Mouse (Mus musculus) megakaryocyte, embryonic 14.5 days (primary cell): ENCODE measurements at regions not wholly inside any gene's neighbourhood (a gene's known extent, or its start where the extent isn't known, plus 50 kb on each side); places are given as distances from the start of the nearest gene placed in this dataset.

Experiments
- H3K27me3 ChIP-seq: replicated peaks from 2 replicates; pipeline ENCODE3; 2012; ENCODE audit warnings: inconsistent platforms
- H3K36me3 ChIP-seq: replicated peaks from 2 replicates; pipeline ENCODE3; 2012; ENCODE audit warnings: low read length, inconsistent platforms, mixed read lengths
- H3K4me1 ChIP-seq: 2 replicates; pipeline ENCODE4 v1.6.1; 2012; ENCODE audit warnings: inconsistent platforms
- H3K4me3 ChIP-seq: replicated peaks from 2 replicates; pipeline ENCODE3; 2012; ENCODE audit warnings: moderate library complexity, mild to moderate bottlenecking, inconsistent platforms
- H3K9me3 ChIP-seq: 2 replicates; pipeline ENCODE4 v1.6.1; 2012; ENCODE audit warnings: inconsistent platforms
- FLI1 ChIP-seq: IDR thresholded peaks from 2 replicates; pipeline ENCODE4 v1.6.1; 2012; ENCODE audit warnings: low read length, inconsistent platforms, mixed read lengths
- GATA1 ChIP-seq: IDR thresholded peaks from 3 replicates; pipeline ENCODE4 v1.6.1; 2012; ENCODE audit warnings: mixed read lengths, low read length, inconsistent platforms, borderline replicate concordance

GRCm38 (mm10) chr3:115553848-115554515, 160.9 kb downstream of the S1pr1 start:
- Histone ChIP-seq H3K27me3 (no peaks in the 10 kb centered on the region), H3K36me3 (no peaks in the 10 kb centered on the region), H3K4me3 (no peak overlapping the region), H3K4me1 (no peaks in the 10 kb centered on the region), H3K9me3 (no peaks in the 10 kb centered on the region)
- TF ChIP-seq GATA1 (no peak), FLI1 (no peak)

GRCm38 (mm10) chr3:115541789-115542188, 173.1 kb downstream of the S1pr1 start:
- no peak overlapping the region for H3K4me3 ChIP-seq
- H3K4me1 ChIP-seq, result peaks cover 14% of the 10 kb centered on the region
- no peaks in the 10 kb centered on the region for H3K27me3 ChIP-seq
- peaks cover 3% of the 10 kb centered on the region; the same call in 1 of the 2 replicates for H3K9me3 ChIP-seq
- no peaks in the 10 kb centered on the region for H3K36me3 ChIP-seq
- TF ChIP-seq FLI1, result no peak
- TF ChIP-seq GATA1, result no peak

GRCm38 (mm10) chr3:115538355-115538754, 176.5 kb downstream of the S1pr1 start:
- no peak overlapping the region for H3K4me3 ChIP-seq
- H3K27me3 ChIP-seq, result no peaks in the 10 kb centered on the region
- TF ChIP-seq GATA1 (no peak), FLI1 (no peak)
- H3K36me3 ChIP-seq, result no peaks in the 10 kb centered on the region
- H3K4me1 ChIP-seq, result peaks cover 14% of the 10 kb centered on the region
- peaks cover 3% of the 10 kb centered on the region; the same call in 1 of the 2 replicates for H3K9me3 ChIP-seq

- H3K4me1 ChIP-seq, result no peaks in the 10 kb centered on the region
- H3K27me3 ChIP-seq, result peaks cover 2% of the 10 kb centered on the region
- no peaks in the 10 kb centered on the region for H3K9me3 ChIP-seq
- H3K4me3 ChIP-seq, result no peak overlapping the region
- H3K36me3 ChIP-seq, result no peaks in the 10 kb centered on the region
- TF ChIP-seq FLI1 (no peak), GATA1 (no peak)
Measured at GRCm38 (mm10) chr3:115532141-115532735, 182.6 kb downstream of the S1pr1 start.

- no peaks in the 10 kb centered on the region for H3K4me1 ChIP-seq
- TF ChIP-seq GATA1, result no peak
- TF ChIP-seq FLI1, result no peak
- no peaks in the 10 kb centered on the region for H3K36me3 ChIP-seq
- no peaks in the 10 kb centered on the region for H3K9me3 ChIP-seq
- H3K27me3 ChIP-seq, result peaks cover 2% of the 10 kb centered on the region
- H3K4me3 ChIP-seq, result no peak overlapping the region
Measured at GRCm38 (mm10) chr3:115530441-115530840, 184.4 kb downstream of the S1pr1 start.

- Histone ChIP-seq H3K27me3 (peaks cover 2% of the 10 kb centered on the region), H3K4me1 (no peaks in the 10 kb centered on the region), H3K4me3 (no peak overlapping the region), H3K9me3 (no peaks in the 10 kb centered on the region), H3K36me3 (no peaks in the 10 kb centered on the region)
- TF ChIP-seq GATA1 (no peak), FLI1 (no peak)
Measured at GRCm38 (mm10) chr3:115529918-115530317, 185.0 kb downstream of the S1pr1 start.

- no peaks in the 10 kb centered on the region for H3K9me3 ChIP-seq
- TF ChIP-seq FLI1, result no peak
- no peak for TF ChIP-seq GATA1
- no peaks in the 10 kb centered on the region for H3K4me1 ChIP-seq
- no peaks in the 10 kb centered on the region for H3K27me3 ChIP-seq
- H3K4me3 ChIP-seq, result no peak overlapping the region
- H3K36me3 ChIP-seq, result no peaks in the 10 kb centered on the region
Measured at GRCm38 (mm10) chr3:115523515-115523914, 191.4 kb downstream of the S1pr1 start.

GRCm38 (mm10) chr3:115515645-115516044, 199.2 kb downstream of the S1pr1 start:
- TF ChIP-seq GATA1 (no peak), FLI1 (no peak)
- Histone ChIP-seq H3K4me3 (no peak overlapping the region), H3K4me1 (no peaks in the 10 kb centered on the region), H3K27me3 (no peaks in the 10 kb centered on the region), H3K9me3 (no peaks in the 10 kb centered on the region), H3K36me3 (no peaks in the 10 kb centered on the region)

- Histone ChIP-seq H3K36me3 (no peaks in the 10 kb centered on the region), H3K4me1 (no peaks in the 10 kb centered on the region), H3K4me3 (no peak overlapping the region), H3K27me3 (no peaks in the 10 kb centered on the region), H3K9me3 (0 out of 2 replicates have a peak, but pooled peaks cover 3% of the 10 kb centered on the region)
- TF ChIP-seq FLI1, result no peak
- no peak for TF ChIP-seq GATA1
Measured at GRCm38 (mm10) chr3:115509658-115510057, 205.2 kb downstream of the S1pr1 start.

GRCm38 (mm10) chr3:115497420-115497819, 217.5 kb downstream of the S1pr1 start:
- Histone ChIP-seq H3K4me1 (no peaks in the 10 kb centered on the region), H3K27me3 (no peaks in the 10 kb centered on the region), H3K4me3 (no peak overlapping the region), H3K9me3 (no peaks in the 10 kb centered on the region), H3K36me3 (no peaks in the 10 kb centered on the region)
- no peak for TF ChIP-seq FLI1
- no peak for TF ChIP-seq GATA1
